Mouse (Mus musculus) fibroblast of lung, adult 2 months (primary cell): ENCODE results near the gene Ccdc137.

Source experiments
- DNase-seq: peaks from one replicate; pipeline ENCODE4 v3.0.0-alpha.2; 2011; ENCODE audit warnings: low read depth

Ccdc137 gene

GRCm38 (mm10) chr11:120499894-120500293, 42.0 kb downstream of the Ccdc137 start:
- no peak for DNase-seq

GRCm38 (mm10) chr11:120500357-120500756, 42.4 kb downstream of the Ccdc137 start:
- DNase-seq = no peak

GRCm38 (mm10) chr11:120501018-120501417, 43.1 kb downstream of the Ccdc137 start:
- DNase-seq = no peak

GRCm38 (mm10) chr11:120501701-120502100, 43.8 kb downstream of the Ccdc137 start:
- DNase-seq = no peak

- no peak for DNase-seq
Measured at GRCm38 (mm10) chr11:120505661-120506060, 47.7 kb downstream of the Ccdc137 start.

- no peak for DNase-seq
Measured at GRCm38 (mm10) chr11:120506899-120507298, 49.0 kb downstream of the Ccdc137 start.

GRCm38 (mm10) chr11:120507611-120508289, 49.8 kb downstream of the Ccdc137 start:
- no peak for DNase-seq

GRCm38 (mm10) chr11:120508290-120508870, 50.5 kb downstream of the Ccdc137 start:
- DNase-seq = no peak

- no peak for DNase-seq
Measured at GRCm38 (mm10) chr11:120509940-120510339, 52.0 kb downstream of the Ccdc137 start.

GRCm38 (mm10) chr11:120510375-120511030, 52.6 kb downstream of the Ccdc137 start:
- no peak for DNase-seq

GRCm38 (mm10) chr11:120512790-120513453, 55.0 kb downstream of the Ccdc137 start:
- DNase-seq = no peak
